19 mouse cellular contexts compared by ENCODE assay signal in genomic region chr5:72266955-72267535, GRCm38 (mm10).
A peak's percentile ranks its signal among the peaks of the same experiment; 100 is the strongest.
DNase-seq lines count a peak whose midpoint lies in the region; ATAC-seq lines count a peak whose summit lies in the region.
"Had no signal": no experiment of that assay in that cellular context is flagged by ENCODE, and none has a peak within 500 bp of the region (broad histone marks: within the 10 kb centered on the region; RNA-seq: fewer than 3 reads in every experiment).

No protein-coding gene starts in this region.

- DNase-seq in cerebellum, adult 8-10 months: no peak
- DNase-seq in kidney, adult 18-20 months: peak; percentile 49
- DNase-seq in kidney, postnatal 4 days: no peak
- DNase-seq in kidney, postnatal 14 days: peak; percentile 22
- DNase-seq in adrenal gland, adult 2 months: no peak
- DNase-seq in lung, postnatal 25 days (ENCODE audit: low spot score): no peak
- DNase-seq: adrenal gland, adult 8-10 months; cerebellum, postnatal 10 days; layer of hippocampus, postnatal 36 days; liver, embryonic 13.5 days; lung, adult 18-20 months; retina, postnatal 1 day; right cerebral cortex, postnatal 14 days had no signal

- peak; percentile 26; the same call in 1 of the 2 replicates for ATAC-seq in cerebellum, adult (ENCODE audit: insufficient number of reproducible peaks, low FRiP score, low TSS enrichment)
- ATAC-seq: activated CD4-positive, CD25-positive, alpha-beta regulatory T cell, adult 4 months; forebrain, embryonic 15.5 days; inflammation-experienced regulatory T-cells, adult 6 months; lung, postnatal 0 days; midbrain, embryonic 15.5 days had no signal

Comparison
In these comparisons a context has a peak if more than half of its experiments do, and no peak if none do; other contexts are left out.
1. DNase-seq: peak in kidney, adult 18-20 months (single experiment) and kidney, postnatal 14 days (single experiment); none in cerebellum, adult 8-10 months (single experiment), kidney, postnatal 4 days (0 of 2), adrenal gland, adult 2 months (single experiment) and lung, postnatal 25 days (single experiment).